Mouse (Mus musculus) ES-E14 (cell line): ENCODE results near the gene Cradd. TPM values are rescaled to one million over a fixed set of nuclear protein-coding genes. Genes with fewer than 3 reads are reported as not detected.

Source experiments
- DNase-seq: peaks from one replicate; pipeline ENCODE4 v3.0.0-alpha.2; 2013; ENCODE audit warnings: low read depth, low spot score
- H3K27ac ChIP-seq: 2 replicates; pipeline ENCODE4 v1.5.1; 2012; ENCODE audit warnings: low read depth, mild to moderate bottlenecking, low read length, moderate library complexity, mixed read lengths; ENCODE audit not compliant: poor library complexity, insufficient read depth, severe bottlenecking
- H3K36me3 ChIP-seq: 2 replicates; pipeline ENCODE4 v1.6.1; 2012; ENCODE audit warnings: mild to moderate bottlenecking, low read length, moderate library complexity, mixed read lengths; ENCODE audit not compliant: control insufficient read depth, poor library complexity, insufficient read depth, severe bottlenecking
- H3K4me1 ChIP-seq, 2 experiments: fragments of 150-350 bp in 1 of 2; sonication (generic) in 1 of 2; 2 replicates each; pipeline ENCODE4 v1.6.1; 2012; ENCODE audit warnings: low read length in 2 of 2, mild to moderate bottlenecking in 1 of 2, mixed read lengths in 1 of 2; ENCODE audit not compliant: control insufficient read depth in 2 of 2, insufficient read depth in 2 of 2, poor library complexity in 1 of 2
- H3K4me3 ChIP-seq, 2 experiments: fragments of 150-350 bp in 1 of 2; sonication (generic) in 1 of 2; 2 replicates each; pipeline ENCODE4 v1.5.1; 2012; ENCODE audit warnings: low read length in 2 of 2, low read depth in 1 of 2, mild to moderate bottlenecking in 1 of 2, mixed read lengths in 1 of 2; ENCODE audit not compliant: insufficient read depth in 1 of 2, poor library complexity in 1 of 2, severe bottlenecking in 1 of 2
- H3K9ac ChIP-seq: 2 replicates; pipeline ENCODE4 v1.6.1; 2012; ENCODE audit warnings: low read depth, mild to moderate bottlenecking, low read length, mixed read lengths; ENCODE audit not compliant: poor library complexity, insufficient read depth, severe bottlenecking
- H3K9me3 ChIP-seq: fragments of 150-350 bp; sonication (generic); 2 replicates; pipeline ENCODE4 v1.6.1; 2012; ENCODE audit warnings: low read depth, mild to moderate bottlenecking, low read length; ENCODE audit not compliant: control insufficient read depth, insufficient read depth
- CHD2 ChIP-seq: IDR thresholded peaks from 2 replicates; pipeline ENCODE4 v1.6.1; 2014; ENCODE audit warnings: mild to moderate bottlenecking, low read depth, low read length, inconsistent platforms
- HCFC1 ChIP-seq: IDR thresholded peaks from 2 replicates; pipeline ENCODE4 v1.6.1; 2012; ENCODE audit warnings: low read length, inconsistent platforms, borderline replicate concordance; ENCODE audit not compliant: insufficient read depth
- MAFK ChIP-seq: IDR thresholded peaks from 2 replicates; pipeline ENCODE4 v1.6.1; 2014; ENCODE audit warnings: mild to moderate bottlenecking, low read depth, low read length, inconsistent platforms; ENCODE audit not compliant: insufficient read depth
- ZC3H11A ChIP-seq: IDR thresholded peaks from 2 replicates; pipeline ENCODE4 v1.6.1; 2012; ENCODE audit warnings: low read depth, mild to moderate bottlenecking, inconsistent platforms, low read length, borderline replicate concordance
- ZNF384 ChIP-seq: IDR thresholded peaks from 2 replicates; pipeline ENCODE4 v1.6.1; 2012; ENCODE audit warnings: low read depth, low read length, inconsistent platforms
- in situ Hi-C, 2 experiments: fragments of 600-800 bp; cut with MboI; formaldehyde crosslinking; loops; one replicate each; pipeline ENCODE4 v1.15.1; 2025; ENCODE audit warnings: low sequenced_read_pairs in 2 of 2, inconsistent platforms in 1 of 2; ENCODE audit not compliant: unreplicated experiment in 2 of 2
- total RNA-seq: library from RNA; depleted of rRNA; stranded (reverse); fragments of 300-350 nt; gene quantifications from 2 replicates; pipeline ENCODE4 v1.2.3, GENCODE M21; 2012

Gene Cradd
- total RNA-seq, 1 experiment: 8.4 TPM

- H3K27ac ChIP-seq: no peak overlapping the region
- no peak overlapping the region for H3K4me3 ChIP-seq
- no peaks in the 10 kb centered on the region; a peak in 1 of 4 replicates for H3K4me1 ChIP-seq
- no peaks in the 10 kb centered on the region for H3K36me3 ChIP-seq
- no peak for TF ChIP-seq HCFC1
- no peak for TF ChIP-seq CHD2
- no peak for TF ChIP-seq MAFK
- no peak for TF ChIP-seq ZC3H11A
- no peak for TF ChIP-seq ZNF384
- no peak overlapping the region for H3K9ac ChIP-seq
- DNase-seq: no peak
- in situ Hi-C loops: no loop called here
- no peaks in the 10 kb centered on the region for H3K9me3 ChIP-seq
Measured at GRCm38 (mm10) chr10:95368151-95368550, 44.2 kb upstream of the Cradd start.

- Histone ChIP-seq H3K4me3 (no peak overlapping the region), H3K9me3 (no peaks in the 10 kb centered on the region), H3K4me1 (no peaks in the 10 kb centered on the region; a peak in 1 of 4 replicates), H3K36me3 (no peaks in the 10 kb centered on the region), H3K9ac (no peak overlapping the region), H3K27ac (no peak overlapping the region)
- no peak for TF ChIP-seq MAFK
- no peak for TF ChIP-seq HCFC1
- no peak for TF ChIP-seq ZC3H11A
- no peak for TF ChIP-seq ZNF384
- TF ChIP-seq CHD2: no peak
- in situ Hi-C loops: no loop called here
- DNase-seq: no peak
Measured at GRCm38 (mm10) chr10:95367661-95368089, 43.7 kb upstream of the Cradd start.

- TF ChIP-seq HCFC1 (no peak), CHD2 (no peak)
Measured at GRCm38 (mm10) chr10:95367241-95367640, 43.3 kb upstream of the Cradd start.

GRCm38 (mm10) chr10:95362326-95362725 lies 38.4 kb upstream of the Cradd start:
- no peak for DNase-seq
- peak; percentile 57 for TF ChIP-seq ZNF384
- TF ChIP-seq HCFC1: no peak
- Histone ChIP-seq H3K27ac (no peak overlapping the region), H3K4me1 (peaks cover 0 to 5% of the 10 kb centered on the region in 2 experiments; a peak in 2 of 4 replicates), H3K9ac (no peak overlapping the region), H3K9me3 (no peaks in the 10 kb centered on the region), H3K4me3 (no peak overlapping the region), H3K36me3 (no peaks in the 10 kb centered on the region)
- in situ Hi-C loops: no loop called here

More at GRCm38 (mm10) chr10:95367241-95367640, 43.3 kb upstream of the Cradd start:
- Histone ChIP-seq H3K4me1 (no peaks in the 10 kb centered on the region; a peak in 1 of 4 replicates), H3K9me3 (no peaks in the 10 kb centered on the region), H3K4me3 (no peak overlapping the region), H3K27ac (no peak overlapping the region), H3K9ac (no peak overlapping the region), H3K36me3 (no peaks in the 10 kb centered on the region)
- DNase-seq: no peak
- in situ Hi-C loops: no loop called here

DNA sequence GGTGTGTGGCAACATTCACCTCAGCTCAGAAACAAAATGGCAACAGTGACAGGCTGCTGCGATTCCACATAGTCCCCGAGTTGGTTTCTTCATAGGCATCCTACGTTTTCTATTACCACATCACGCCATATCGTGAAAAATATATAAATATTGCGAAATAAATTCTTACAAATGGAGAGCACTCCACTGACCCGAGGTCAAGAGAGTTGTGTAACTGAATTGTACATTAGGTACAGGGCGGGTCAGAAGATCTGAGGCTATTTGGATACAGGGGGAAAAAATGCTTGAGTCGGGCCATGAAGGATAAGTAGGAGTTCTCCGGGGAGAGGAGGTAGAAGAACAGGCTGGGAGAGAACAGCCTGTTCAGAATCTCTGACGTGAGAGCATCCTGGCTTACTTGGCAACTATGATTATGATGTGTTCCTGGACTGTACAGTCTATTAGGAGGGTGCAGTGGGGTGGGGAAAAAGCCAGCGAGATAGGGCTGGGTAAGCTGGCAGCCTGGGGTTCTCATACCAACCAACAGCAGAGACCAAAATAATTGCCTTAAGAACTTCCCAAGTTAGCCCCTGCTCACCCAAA lies 37.4 kb upstream of the Cradd start:
- in situ Hi-C loops: no loop called here

More for the DNA sequence above, 37.4 kb upstream of the Cradd start:
- TF ChIP-seq HCFC1 (no peak), MAFK (no peak), ZNF384 (no peak), ZC3H11A (no peak), CHD2 (no peak)
- Histone ChIP-seq H3K9me3 (no peaks in the 10 kb centered on the region), H3K4me3 (no peak overlapping the region), H3K36me3 (no peaks in the 10 kb centered on the region), H3K4me1 (peaks cover 0 to 10% of the 10 kb centered on the region in 2 experiments; a peak in 2 of 4 replicates), H3K9ac (no peak overlapping the region), H3K27ac (no peak overlapping the region)
- DNase-seq: no peak
